In genomic region chr3:123321612-123322011, GRCm38 (mm10) we compare ENCODE assay signal across 8 mouse cellular contexts. TPM values are rescaled to one million over a fixed set of nuclear protein-coding genes. Genes with fewer than 3 reads are reported as not detected.
A peak's percentile ranks its signal among the peaks of the same experiment; 100 is the strongest.
DNase-seq lines count a peak whose midpoint lies in the region; ATAC-seq lines count a peak whose summit lies in the region.

No protein-coding gene starts in this region.

- WGBS in midbrain, embryonic 15.5 days = 84% methylated on average over 6 of the region's 6 CpGs

- H3K4me1 ChIP-seq in midbrain, embryonic 15.5 days = no peaks in the 10 kb centered on the region

- no peaks in the 10 kb centered on the region for H3K36me3 ChIP-seq in midbrain, embryonic 15.5 days (replicated peaks)

- H3K4me3 ChIP-seq in midbrain, embryonic 15.5 days = no peak overlapping the region

- H3K9me3 ChIP-seq in midbrain, embryonic 15.5 days = no peaks in the 10 kb centered on the region

- no peak overlapping the region for H3K9ac ChIP-seq in midbrain, embryonic 15.5 days

- intact Hi-C loops in heart, postnatal 36 days (cut with DNase I) = loop anchor here (1.0 to 5.0 kb wide), 4 partner anchors 55 to 214 kb away; partner anchors contain the start of gene Sec24d

- H3K27me3 ChIP-seq in midbrain, embryonic 15.5 days (replicated peaks) = no peaks in the 10 kb centered on the region

- H3K27ac ChIP-seq in midbrain, embryonic 15.5 days = no peak overlapping the region

- peak; percentile 6 for DNase-seq in cerebellum, adult 9-11 months
- no peak for DNase-seq in cerebellum, adult 8-10 months
- peak; percentile 55 for DNase-seq in urinary bladder, postnatal 14 days (ENCODE audit: low spot score)
- DNase-seq in urinary bladder, postnatal 4 days (ENCODE audit: low spot score in 2 of 2) = no peak
- DNase-seq in heart, postnatal 36 days = peak; percentile 72 to 74
- no peak for DNase-seq in thymus, postnatal 10 days (ENCODE audit: low spot score in 2 of 2)

- peak; percentile 66; the same call in 1 of the 2 replicates for ATAC-seq in midbrain, embryonic 15.5 days (replicated peaks)
- no peak for ATAC-seq in erythroid progenitor cell, adult 5-6 weeks (replicated peaks; ENCODE audit: low FRiP score, poor library complexity, severe bottlenecking)

- no peak overlapping the region for H3K4me2 ChIP-seq in midbrain, embryonic 15.5 days

RNA-seq across cellular contexts. Expression of gene Sec24d, which starts 54.4 kb away (rescaled TPM):
- total RNA-seq in heart, postnatal 36 days (2021) = 10 to 100 TPM; 31.5 to 40.4 TPM
- polyA plus RNA-seq in midbrain, embryonic 15.5 days (2015; fragmentation: Nextera tagmentation; extraction: Ambion mirVana) = 12.0 and 12.9 TPM in 2 replicates
- 4.2 and 33.2 TPM in 2 replicates for total RNA-seq in erythroid progenitor cell, adult 5-6 weeks (2015; ENCODE audit: low replicate concordance)
- total RNA-seq in erythroid progenitor cell, adult 5-6 weeks (2017; ENCODE audit: low replicate concordance) = 3.7 and 8.7 TPM in 2 replicates

Comparison
In these comparisons a context has a peak if more than half of its experiments do, and no peak if none do; other contexts are left out.
1. DNase-seq: peak in cerebellum, adult 9-11 months (single experiment), urinary bladder, postnatal 14 days (single experiment) and heart, postnatal 36 days (2 of 2); none in cerebellum, adult 8-10 months (single experiment), urinary bladder, postnatal 4 days (0 of 2) and thymus, postnatal 10 days (0 of 2).